Mouse (Mus musculus) splenic B cell, adult 2 months (primary cell): ENCODE measurements around the gene Arfrp1.

ENCODE experiments used
- DNase-seq: peaks from one replicate; pipeline ENCODE4 v3.0.0-alpha.2; 2011; ENCODE audit warnings: low read depth, low spot score
- H3K27me3 ChIP-seq: 2 replicates; pipeline ENCODE4 v1.6.1; 2012; ENCODE audit warnings: mild to moderate bottlenecking, low read length, moderate library complexity, mixed read lengths; ENCODE audit not compliant: control insufficient read depth, poor library complexity, insufficient read depth, severe bottlenecking
- H3K36me3 ChIP-seq: 2 replicates; pipeline ENCODE4 v1.6.1; 2012; ENCODE audit warnings: mild to moderate bottlenecking, low read length, moderate library complexity, mixed read lengths; ENCODE audit not compliant: control insufficient read depth, poor library complexity, insufficient read depth, severe bottlenecking

Arfrp1 gene

GRCm38 (mm10) chr2:181384919-181385391, 19.8 kb upstream of the Arfrp1 start:
- DNase-seq: no peak
- Histone ChIP-seq H3K27me3 (no peaks in the 10 kb centered on the region), H3K36me3 (peaks cover 3% of the 10 kb centered on the region; the same call in 1 of the 2 replicates)

DNA sequence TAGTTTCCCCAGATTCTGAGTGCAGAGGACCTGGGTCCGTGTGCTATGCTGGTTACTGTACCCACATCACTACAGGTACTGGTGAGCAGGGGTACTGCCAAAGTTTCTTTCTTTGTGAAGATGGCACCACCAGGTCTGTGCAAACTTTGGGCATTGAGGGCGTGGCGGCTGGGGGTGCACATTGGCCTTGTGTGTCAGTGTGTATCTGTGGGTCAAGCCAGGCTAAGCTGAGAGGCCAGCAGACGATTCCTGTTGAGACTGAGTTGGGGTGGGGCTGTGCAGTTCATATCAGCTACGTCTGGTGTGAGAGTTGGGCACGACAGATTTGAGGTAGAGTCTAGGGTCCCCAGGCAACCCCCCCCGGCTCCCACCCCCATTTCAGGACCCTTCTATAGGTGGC, 19.3 kb upstream of the Arfrp1 start:
- DNase-seq: no peak

GRCm38 (mm10) chr2:181381631-181382306, 16.6 kb upstream of the Arfrp1 start:
- Histone ChIP-seq H3K27me3 (no peaks in the 10 kb centered on the region), H3K36me3 (peaks cover 7% of the 10 kb centered on the region)
- no peak for DNase-seq

More for the DNA sequence above, 19.3 kb upstream of the Arfrp1 start:
- no peaks in the 10 kb centered on the region for H3K27me3 ChIP-seq
- peaks cover 4% of the 10 kb centered on the region; the same call in 1 of the 2 replicates for H3K36me3 ChIP-seq

DNA sequence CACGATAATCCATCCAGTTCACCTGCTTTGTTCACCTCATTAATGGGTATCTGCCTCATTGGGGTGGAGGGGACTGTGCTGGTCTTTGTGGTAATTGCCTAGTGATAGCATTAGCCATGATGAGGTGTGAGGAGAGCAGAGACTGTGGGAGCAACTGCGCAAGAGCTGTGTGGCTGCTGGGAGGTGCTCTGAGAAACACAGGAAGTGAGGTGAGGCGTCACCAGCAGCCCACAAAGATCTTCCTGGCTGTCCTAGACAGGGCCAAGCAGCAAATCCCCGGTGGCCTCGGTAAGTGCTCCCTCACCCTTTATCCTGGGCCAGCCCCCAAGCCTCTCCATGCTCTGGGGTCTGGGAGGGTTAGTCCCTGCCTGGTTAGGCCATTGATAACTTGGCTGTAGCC, 15.9 kb upstream of the Arfrp1 start:
- Histone ChIP-seq H3K27me3 (no peaks in the 10 kb centered on the region), H3K36me3 (peaks cover 7% of the 10 kb centered on the region)
- DNase-seq: peak; percentile 18

GRCm38 (mm10) chr2:181380251-181380650, 15.0 kb upstream of the Arfrp1 start:
- H3K36me3 ChIP-seq: peaks cover 7% of the 10 kb centered on the region
- H3K27me3 ChIP-seq: no peaks in the 10 kb centered on the region
- DNase-seq: no peak

- H3K36me3 ChIP-seq: peaks cover 7% of the 10 kb centered on the region
- no peak for DNase-seq
- no peaks in the 10 kb centered on the region for H3K27me3 ChIP-seq
Observed at GRCm38 (mm10) chr2:181379778-181380177, 14.6 kb upstream of the Arfrp1 start, which contains the start of gene Lime1. Gene Lime1 (plus strand): TSS chr2:181380078.

DNA sequence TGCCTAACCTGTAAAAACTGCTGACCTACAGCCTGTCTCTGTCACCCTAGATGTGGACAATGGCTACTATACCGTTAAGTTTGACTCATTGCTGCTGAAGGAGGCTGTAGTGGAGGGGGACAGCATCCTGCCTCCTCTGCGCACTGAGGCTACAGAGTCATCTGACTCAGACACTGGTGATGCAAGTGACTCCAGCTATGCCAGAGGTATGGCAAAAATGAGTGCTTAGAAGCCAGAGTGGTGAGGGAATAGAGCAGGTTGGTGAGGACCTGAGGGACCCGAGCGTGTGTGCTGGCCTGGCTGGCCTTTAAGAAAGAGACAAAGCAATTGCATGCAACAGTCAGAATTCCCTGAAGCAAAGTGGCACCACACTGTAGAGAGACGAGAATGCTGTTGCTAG, 13.5 kb upstream of the Arfrp1 start:
- peaks cover 7% of the 10 kb centered on the region for H3K36me3 ChIP-seq
- DNase-seq: no peak
- H3K27me3 ChIP-seq: no peaks in the 10 kb centered on the region

- peak; percentile 28 for DNase-seq
- Histone ChIP-seq H3K27me3 (no peaks in the 10 kb centered on the region), H3K36me3 (peaks cover 7% of the 10 kb centered on the region)
Observed at GRCm38 (mm10) chr2:181377230-181377629, 12.0 kb upstream of the Arfrp1 start.

DNA sequence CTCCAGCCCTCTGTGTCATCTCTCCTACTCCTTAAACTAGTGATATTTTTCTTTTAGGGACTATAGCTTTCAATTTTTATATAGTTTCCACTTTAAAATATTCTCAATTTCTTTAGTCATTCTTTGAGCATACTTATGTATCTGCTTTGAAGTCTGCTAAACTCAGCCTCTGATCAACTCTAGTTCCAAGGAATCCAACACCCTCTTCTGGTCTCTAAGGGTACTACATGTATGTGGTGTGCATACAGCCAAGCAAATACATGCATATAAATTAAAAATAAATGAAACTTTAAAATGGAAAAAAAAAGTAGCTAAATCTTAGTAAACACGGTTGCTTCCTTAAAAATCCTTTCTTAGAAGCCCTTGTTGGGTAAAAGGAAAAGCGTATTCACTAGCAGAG, 10.6 kb upstream of the Arfrp1 start:
- H3K27me3 ChIP-seq: no peaks in the 10 kb centered on the region
- DNase-seq: peak; percentile 71
- H3K36me3 ChIP-seq: peaks cover 7% of the 10 kb centered on the region

DNA sequence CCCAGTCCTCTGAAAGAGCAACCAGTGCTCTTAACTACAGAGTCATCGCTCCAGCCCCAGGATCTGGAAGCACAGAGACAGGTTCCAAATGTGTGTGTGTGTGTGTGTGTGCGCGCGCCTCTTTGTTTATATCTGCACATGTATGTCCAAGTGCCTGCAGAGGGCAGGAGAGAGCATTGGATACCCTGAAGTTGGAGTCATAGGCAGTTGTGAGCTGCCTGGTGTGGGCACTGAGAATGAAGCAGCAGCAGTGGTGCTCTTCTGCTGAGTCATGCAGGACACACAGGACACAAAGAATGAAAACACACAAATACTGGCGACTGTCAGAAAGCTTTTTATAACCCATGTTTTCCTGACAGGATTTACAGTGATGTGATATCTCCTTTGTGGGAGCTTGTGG, 4.8 kb upstream of the Arfrp1 start:
- Histone ChIP-seq H3K36me3 (peaks cover 6% of the 10 kb centered on the region; the same call in 1 of the 2 replicates), H3K27me3 (no peaks in the 10 kb centered on the region)
- peak; percentile 13 for DNase-seq

DNA sequence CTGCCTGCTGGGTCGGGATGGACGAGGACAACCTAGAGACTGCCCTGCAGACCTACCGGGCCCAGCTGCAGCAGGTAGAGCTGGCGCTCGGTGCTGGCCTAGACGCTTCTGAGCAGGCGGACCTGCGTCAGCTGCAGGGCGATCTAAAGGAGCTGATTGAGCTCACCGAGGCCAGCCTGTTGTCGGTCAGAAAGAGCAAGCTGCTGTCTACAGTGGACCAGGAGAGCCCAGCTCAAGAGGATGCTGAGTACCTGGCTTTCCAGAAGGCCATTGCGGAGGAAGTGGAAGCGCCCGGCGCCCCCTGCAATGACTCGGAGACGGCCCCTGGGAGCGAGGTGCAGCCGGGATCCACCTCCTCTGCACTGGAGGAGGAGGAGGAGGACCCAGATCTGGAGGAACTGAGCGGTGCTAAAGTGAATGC, 461 bp upstream of the Arfrp1 start:
- DNase-seq: no peak
- H3K27me3 ChIP-seq: no peaks in the 10 kb centered on the region
- H3K36me3 ChIP-seq: peaks cover 6% of the 10 kb centered on the region

DNA sequence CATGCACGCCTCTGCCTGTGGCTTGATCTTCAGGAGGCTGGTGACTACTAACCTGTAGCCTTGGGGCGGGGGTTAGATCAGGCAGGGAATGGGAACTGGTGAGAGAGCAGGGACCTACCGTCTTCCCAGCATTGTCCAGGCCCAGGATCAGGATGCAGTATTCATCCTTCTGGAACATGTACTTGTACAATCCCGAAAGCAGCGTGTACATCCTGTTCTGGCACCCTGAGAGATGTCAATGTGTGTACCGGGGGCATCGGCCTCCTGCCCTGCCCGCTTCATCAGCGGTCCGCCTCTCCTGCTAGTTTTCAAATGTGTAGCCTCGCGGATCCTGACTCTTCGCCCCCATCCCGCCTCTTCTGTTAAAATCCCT, 731 bp downstream of the Arfrp1 start:
- DNase-seq: no peak
- Histone ChIP-seq H3K36me3 (peaks cover 4% of the 10 kb centered on the region), H3K27me3 (no peaks in the 10 kb centered on the region)

- no peak for DNase-seq
- Histone ChIP-seq H3K27me3 (no peaks in the 10 kb centered on the region), H3K36me3 (peaks cover 4% of the 10 kb centered on the region)
Observed at GRCm38 (mm10) chr2:181363946-181364345, 1.3 kb downstream of the Arfrp1 start.

- no peak for DNase-seq
- Histone ChIP-seq H3K36me3 (peaks cover 2% of the 10 kb centered on the region), H3K27me3 (no peaks in the 10 kb centered on the region)
Observed at GRCm38 (mm10) chr2:181356780-181357179, 8.4 kb downstream of the Arfrp1 start.

DNA sequence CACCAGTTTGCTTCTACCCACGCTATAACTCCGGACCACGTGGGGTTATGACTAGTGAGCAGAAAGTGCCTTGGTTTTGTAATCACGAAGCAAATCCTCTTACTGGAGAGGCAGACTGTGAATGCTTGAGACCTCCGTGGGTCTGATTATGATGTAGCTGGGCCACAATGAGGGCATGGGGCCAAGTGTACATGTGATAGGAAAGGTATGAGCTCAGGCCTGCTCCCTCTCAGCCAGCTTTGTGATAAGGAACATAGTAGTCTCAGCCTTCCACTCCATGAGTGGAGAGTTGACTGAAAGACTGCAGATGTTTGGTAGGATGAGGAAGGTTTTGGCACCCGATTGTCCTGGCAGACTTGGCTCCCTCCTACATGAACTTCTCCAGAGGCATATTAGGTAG, 22.4 kb downstream of the Arfrp1 start:
- no peak for DNase-seq
- Histone ChIP-seq H3K36me3 (peaks cover 8% of the 10 kb centered on the region; the same call in 1 of the 2 replicates), H3K27me3 (no peaks in the 10 kb centered on the region)

GRCm38 (mm10) chr2:181340426-181340825, 24.8 kb downstream of the Arfrp1 start:
- Histone ChIP-seq H3K36me3 (peaks cover 12% of the 10 kb centered on the region; the same call in 1 of the 2 replicates), H3K27me3 (no peaks in the 10 kb centered on the region)
- no peak for DNase-seq
